Mouse (Mus musculus) lung, adult 2 months (tissue): Measurements from ENCODE around the gene Psmc5.
"Not testable (repeated sequence)": the region's sequence is repeated elsewhere in the genome, so short reads cannot be mapped to it uniquely, and the experiment has no call there.

Experiments used
- CTCF ChIP-seq: fragments of 200-500 bp; IDR thresholded peaks from 2 replicates; pipeline ENCODE4 v1.5.1; 2011; ENCODE audit warnings: mild to moderate bottlenecking, low read length, control low read depth; ENCODE audit not compliant: insufficient read depth
- POLR2A ChIP-seq: fragments of 200-500 bp; IDR thresholded peaks from 2 replicates; pipeline ENCODE4 v1.6.1; 2011; ENCODE audit warnings: low read depth, mild to moderate bottlenecking, control low read depth, low read length, borderline replicate concordance; ENCODE audit errors: extremely low read depth

DNA sequence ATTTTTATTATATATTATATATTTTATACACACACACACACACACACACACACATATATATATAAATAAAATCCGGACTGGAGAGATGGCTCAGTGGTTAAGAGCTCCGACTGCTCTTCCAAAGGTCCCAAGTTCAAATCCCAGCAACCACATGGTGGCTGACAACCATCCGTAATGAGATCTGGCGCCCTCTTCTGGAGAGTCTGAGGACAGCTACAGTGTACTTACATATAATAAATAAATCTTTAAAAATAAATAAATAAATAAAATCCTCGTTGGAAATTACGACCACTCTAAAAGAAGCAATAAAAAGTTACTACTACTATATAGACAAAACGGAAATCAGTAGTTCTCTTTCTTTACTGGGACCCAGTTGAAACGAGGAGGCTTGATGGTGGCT, 22.0 kb upstream of the Psmc5 start:
- TF ChIP-seq CTCF, POLR2A: not testable (repeated sequence)
